14 mouse cellular contexts compared by ENCODE assay signal in the genomic region with DNA sequence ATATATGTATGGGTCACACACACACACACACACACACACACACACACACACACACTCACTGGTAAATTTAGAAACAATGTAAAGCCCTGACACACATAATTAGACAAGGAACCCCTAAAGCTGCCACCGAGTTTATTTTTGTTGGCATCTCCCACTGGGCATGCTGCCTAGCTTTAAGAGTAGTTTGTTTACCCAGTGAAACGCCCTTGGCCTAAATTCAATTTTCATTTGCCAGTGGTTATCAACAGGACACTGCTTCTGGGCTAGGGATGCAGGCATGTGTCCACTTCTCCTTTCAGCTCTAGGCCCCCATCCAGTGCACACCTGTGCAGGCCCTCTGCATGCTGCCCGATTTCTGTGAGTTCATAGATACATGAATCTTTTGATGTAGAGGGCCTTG.
A peak's percentile ranks its signal among the peaks of the same experiment; 100 is the strongest.
DNase-seq lines count a peak whose midpoint lies in the region; ATAC-seq and TF ChIP-seq lines count a peak whose summit lies in the region.
"Had no signal": no experiment of that assay in that cellular context is flagged by ENCODE, and none has a peak within 500 bp of the region (broad histone marks: within the 10 kb centered on the region; RNA-seq: fewer than 3 reads in every experiment).

No protein-coding gene starts in this region.

- no peak for TF ChIP-seq CTCF in lung, adult 2 months (IDR thresholded peaks at IDR 0.05; ENCODE audit: insufficient read depth, low read length)

- peaks cover 2% of the 10 kb centered on the region; the same call in 1 of the 2 replicates for H3K4me1 ChIP-seq in heart, embryonic 11.5 days (ENCODE audit: control insufficient read depth, insufficient read depth, low read length)
- peaks cover 4% of the 10 kb centered on the region; the same call in 1 of the 2 replicates for H3K4me1 ChIP-seq in lung, adult 2 months (ENCODE audit: control insufficient read depth, insufficient read depth, low read length)
- H3K4me1 ChIP-seq: limb, embryonic 13.5 days had no signal

- H3K4me3 ChIP-seq in heart, embryonic 11.5 days (ENCODE audit: low read depth, low read length): no peak overlapping the region
- no peak overlapping the region for H3K4me3 ChIP-seq in lung, adult 2 months (replicated peaks; ENCODE audit: extremely low read depth, low read depth, low read length)
- H3K4me3 ChIP-seq: heart, embryonic 15.5 days; limb, embryonic 13.5 days had no signal

- ATAC-seq in heart, embryonic 11.5 days (replicated peaks; ENCODE audit: insufficient number of reproducible peaks, low FRiP score, low TSS enrichment): no peak
- ATAC-seq: CD4-positive, CD25-positive, alpha-beta regulatory T cell, adult 4 months had no signal

- H3K27me3 ChIP-seq in heart, embryonic 11.5 days (ENCODE audit: control insufficient read depth, insufficient read depth, low read length): no peaks in the 10 kb centered on the region
- H3K27me3 ChIP-seq: heart, embryonic 15.5 days; limb, embryonic 13.5 days had no signal

- H3K27ac ChIP-seq in heart, embryonic 11.5 days (ENCODE audit: low read depth, low read length): no peak overlapping the region
- H3K27ac ChIP-seq: heart, embryonic 15.5 days; limb, embryonic 13.5 days had no signal

- no peaks in the 10 kb centered on the region for H3K9me3 ChIP-seq in heart, embryonic 11.5 days (replicated peaks; ENCODE audit: control insufficient read depth, low read length)
- H3K9me3 ChIP-seq: heart, embryonic 15.5 days had no signal

- H3K4me2 ChIP-seq in heart, embryonic 11.5 days: no peak overlapping the region
- H3K4me2 ChIP-seq: heart, embryonic 15.5 days; limb, embryonic 13.5 days had no signal

- peak; percentile 30 for DNase-seq in heart, adult 8-10 months (ENCODE audit: low spot score)
- DNase-seq in MN1 (ENCODE audit: low spot score): peak; percentile 53
- DNase-seq in adrenal gland, postnatal 36 days: peak; percentile 9 to 15
- peak; percentile 6 for DNase-seq in lung, adult 2 months
- DNase-seq in right cerebral cortex, postnatal 25 days: no peak
- no peak for DNase-seq in gastrocnemius, postnatal 4 days (ENCODE audit: low spot score in 2 of 2)
- no peak for DNase-seq in urinary bladder, adult 18-20 months (ENCODE audit: low spot score in 2 of 2)
- DNase-seq: cerebellum, adult 11-12 months; embryo, embryonic 11 days; thymus, postnatal 4 days had no signal

- H3K36me3 ChIP-seq in heart, embryonic 11.5 days (ENCODE audit: control insufficient read depth, insufficient read depth, low read length): no peaks in the 10 kb centered on the region
- H3K36me3 ChIP-seq: heart, embryonic 15.5 days; limb, embryonic 13.5 days had no signal

- WGBS in heart, embryonic 11.5 days (ENCODE audit: insufficient replicate concordance): 48% methylated on average over 3 of the region's 3 CpGs
- 25% methylated on average over 3 of the region's 3 CpGs for WGBS in lung, adult 2 months

- H3K9ac ChIP-seq in heart, embryonic 11.5 days (ENCODE audit: low read depth, low read length): no peak overlapping the region
- H3K9ac ChIP-seq: heart, embryonic 15.5 days; limb, embryonic 13.5 days had no signal

- no peak for TF ChIP-seq POLR2A in lung, adult 2 months (IDR thresholded peaks at IDR 0.05; ENCODE audit: borderline replicate concordance, extremely low read depth, low read depth, low read length)

Comparison
In these comparisons a context has a peak if more than half of its experiments do, and no peak if none do; other contexts are left out.
1. DNase-seq: peak in heart, adult 8-10 months (single experiment), MN1 (single experiment), adrenal gland, postnatal 36 days (2 of 2) and lung, adult 2 months (single experiment); none in right cerebral cortex, postnatal 25 days (single experiment), gastrocnemius, postnatal 4 days (0 of 2) and urinary bladder, adult 18-20 months (0 of 2).